Mouse (Mus musculus) ES-Bruce4 (cell line): ENCODE data around the gene Hmox2.
"Not testable (repeated sequence)": the region's sequence is repeated elsewhere in the genome, so short reads cannot be mapped to it uniquely, and the experiment has no call there.

Source experiments
- CTCF ChIP-seq: IDR thresholded peaks from one replicate; pipeline ENCODE4 v1.8.1; 2011; ENCODE audit warnings: low read depth, low read length
- EP300 ChIP-seq: IDR thresholded peaks from 2 replicates; pipeline ENCODE4 v1.6.1; 2011; ENCODE audit warnings: low read depth, low read length; ENCODE audit not compliant: insufficient read depth
- POLR2A ChIP-seq: IDR thresholded peaks from one replicate; pipeline ENCODE4 v1.8.1; 2011; ENCODE audit warnings: low read length; ENCODE audit not compliant: insufficient read depth

DNA sequence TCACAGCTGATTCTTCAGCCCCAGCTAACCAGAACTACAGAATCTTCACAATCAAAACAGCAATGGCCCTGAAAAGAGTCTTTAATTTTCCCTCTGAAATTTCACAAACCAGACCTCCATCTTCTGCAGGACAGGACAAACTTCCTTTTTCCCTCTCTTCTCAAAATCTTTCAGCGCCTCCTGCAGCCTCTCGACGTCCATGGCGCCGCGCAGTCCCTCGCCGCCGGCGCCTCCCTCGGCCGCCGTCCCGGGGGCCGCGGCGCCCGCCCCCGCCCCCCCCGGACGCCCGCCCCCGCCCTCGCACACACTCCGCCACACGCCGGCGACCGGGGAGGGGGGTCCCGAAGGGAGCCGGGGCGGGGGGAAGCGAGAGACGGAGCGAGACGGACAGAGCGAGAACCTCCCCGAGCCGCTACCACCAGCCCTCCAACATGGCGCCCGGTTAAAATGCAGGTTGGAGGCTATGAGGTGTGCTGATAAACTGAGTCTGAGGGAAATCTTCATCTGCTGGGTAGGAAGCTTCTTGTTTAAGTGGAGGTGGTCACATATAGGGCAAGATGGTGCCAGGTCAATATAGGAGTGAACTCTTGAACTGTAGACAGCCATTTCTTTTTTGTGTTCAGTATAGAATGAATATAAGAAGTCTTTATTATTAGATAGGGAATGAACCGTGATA lies 30.6 kb downstream of the Hmox2 start:
- TF ChIP-seq POLR2A, CTCF, EP300: not testable (repeated sequence)
